Mouse (Mus musculus) bone marrow macrophage, adult 2 months (primary cell): Measurements from ENCODE around the gene Gm45213.

Source experiments
- CTCF ChIP-seq: IDR thresholded peaks from 2 replicates; pipeline ENCODE4 v1.5.1; 2012; ENCODE audit warnings: low read depth, mild to moderate bottlenecking, low read length, moderate library complexity
- POLR2A ChIP-seq: IDR thresholded peaks from 2 replicates; pipeline ENCODE4 v1.6.1; 2012; ENCODE audit warnings: mild to moderate bottlenecking, low read depth, low read length, borderline replicate concordance

DNA sequence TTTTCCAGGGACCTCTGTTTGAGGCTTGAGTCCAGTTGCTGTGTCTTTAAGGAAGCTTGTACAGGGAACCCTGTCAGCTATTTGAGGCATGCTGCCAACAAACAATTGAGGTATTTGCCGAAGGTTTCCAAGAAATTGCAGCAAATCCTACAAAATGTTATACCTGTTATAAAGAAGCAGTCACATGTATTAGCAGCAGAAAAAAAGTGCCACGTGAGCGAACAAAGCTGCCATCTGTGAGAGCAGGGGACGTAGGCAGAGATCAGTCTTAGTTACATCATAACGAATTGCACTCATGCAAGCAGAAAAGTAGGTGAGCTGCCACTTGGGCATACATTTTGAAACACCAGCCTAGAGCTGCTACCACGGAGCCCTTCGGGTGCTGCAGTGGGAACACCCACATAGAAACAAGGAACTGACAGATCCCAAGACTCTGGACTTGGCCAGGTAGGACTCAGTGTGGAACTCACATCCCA is 63.2 kb downstream of the Gm45213 start:
- TF ChIP-seq CTCF (no peak), POLR2A (no peak)
